Mouse (Mus musculus) limb, embryonic 12.5 days (tissue): ENCODE data around the gene Itpr2. TPM values are rescaled to one million over a fixed set of nuclear protein-coding genes. Genes with fewer than 3 reads are reported as not detected.

Experiments used
- ATAC-seq: fragments of 200-750 bp; cut with Nextera tagmentation; 2 replicates; pipeline ENCODE4 v1.8.0; 2017; ENCODE audit warnings: low read depth, moderate TSS enrichment; ENCODE audit not compliant: insufficient number of reproducible peaks, insufficient read depth, low FRiP score, low TSS enrichment
- H3K27ac ChIP-seq: fragments of 300-500 bp; sonication (generic); 2 replicates; pipeline ENCODE4 v1.5.1; 2016; ENCODE audit warnings: mild to moderate bottlenecking, moderate library complexity
- H3K27me3 ChIP-seq: fragments of 300-500 bp; sonication (generic); 2 replicates; pipeline ENCODE4 v1.6.1; 2016; ENCODE audit warnings: mild to moderate bottlenecking, moderate library complexity
- H3K36me3 ChIP-seq: fragments of 300-500 bp; sonication (generic); 2 replicates; pipeline ENCODE4 v1.6.1; 2016; ENCODE audit warnings: mild to moderate bottlenecking, moderate library complexity
- H3K4me1 ChIP-seq: fragments of 300-500 bp; sonication (generic); replicated peaks from 2 replicates; pipeline ENCODE4 v1.6.1; 2016
- H3K4me2 ChIP-seq: fragments of 300-500 bp; sonication (generic); 2 replicates; pipeline ENCODE4 v1.6.1; 2016; ENCODE audit warnings: mild to moderate bottlenecking, moderate library complexity
- H3K4me3 ChIP-seq: fragments of 300-500 bp; sonication (generic); replicated peaks from 2 replicates; pipeline ENCODE4 v1.5.1; 2016; ENCODE audit warnings: mild to moderate bottlenecking
- H3K9ac ChIP-seq: fragments of 300-500 bp; sonication (generic); replicated peaks from 2 replicates; pipeline ENCODE4 v1.6.1; 2016; ENCODE audit warnings: mild to moderate bottlenecking, moderate library complexity
- H3K9me3 ChIP-seq: fragments of 300-500 bp; sonication (generic); 2 replicates; pipeline ENCODE4 v1.6.1; 2016; ENCODE audit warnings: mild to moderate bottlenecking, moderate library complexity
- WGBS: fragments of 180-500 bp; shearing (Covaris S2); methylation state at CpG from one replicate; pipeline ENCODE4 v1.1.7; 2016; 5-methylcytosine and 5-hydroxymethylcytosine counted together
- polyA plus RNA-seq: library from polyadenylated mRNA; unstranded; fragments of >200 nt; fragmentation: Nextera tagmentation; extraction: Ambion mirVana; gene quantifications from 2 replicates; pipeline ENCODE4 v1.2.1, GENCODE M21; 2016

Gene Itpr2
- polyA plus RNA-seq, 1 experiment from 2014 or later, result 7.0 TPM

- no peak overlapping the region for H3K4me2 ChIP-seq
Observed at GRCm38 (mm10) chr6:146079261-146079660, 422.8 kb downstream of the Itpr2 start.

GRCm38 (mm10) chr6:146078136-146078535 is 423.9 kb downstream of the Itpr2 start:
- H3K9me3 ChIP-seq, result peaks cover 14% of the 10 kb centered on the region; the same call in 1 of the 2 replicates
- no peaks in the 10 kb centered on the region for H3K36me3 ChIP-seq
- no peak overlapping the region for H3K27ac ChIP-seq
- H3K4me3 ChIP-seq, result no peak overlapping the region
- no peaks in the 10 kb centered on the region for H3K27me3 ChIP-seq
- peaks cover 13% of the 10 kb centered on the region; the same call in 1 of the 2 replicates for H3K4me1 ChIP-seq
- H3K4me2 ChIP-seq, result no peak overlapping the region
- 74% methylated on average over 15 of the region's 15 CpGs for WGBS
- no peak overlapping the region; the same call in 1 of the 2 replicates for H3K9ac ChIP-seq
- ATAC-seq, result no peak

More at GRCm38 (mm10) chr6:146079261-146079660, 422.8 kb downstream of the Itpr2 start:
- peaks cover 8% of the 10 kb centered on the region; the same call in 1 of the 2 replicates for H3K9me3 ChIP-seq
- H3K27ac ChIP-seq, result no peak overlapping the region
- H3K36me3 ChIP-seq, result no peaks in the 10 kb centered on the region
- no peak overlapping the region for H3K4me3 ChIP-seq
- no peak for ATAC-seq
- no peaks in the 10 kb centered on the region for H3K27me3 ChIP-seq
- peaks cover 13% of the 10 kb centered on the region; the same call in 1 of the 2 replicates for H3K4me1 ChIP-seq
- H3K9ac ChIP-seq, result no peak overlapping the region
- 56% methylated on average over 5 of the region's 5 CpGs for WGBS

- Histone ChIP-seq H3K9ac (no peak overlapping the region), H3K9me3 (peaks cover 14% of the 10 kb centered on the region; the same call in 1 of the 2 replicates), H3K36me3 (no peaks in the 10 kb centered on the region), H3K4me3 (no peak overlapping the region), H3K4me1 (peaks cover 13% of the 10 kb centered on the region; the same call in 1 of the 2 replicates), H3K27me3 (no peaks in the 10 kb centered on the region), H3K4me2 (no peak overlapping the region), H3K27ac (no peak overlapping the region)
- 77% methylated on average over 11 of the region's 11 CpGs for WGBS
- no peak for ATAC-seq
Observed at GRCm38 (mm10) chr6:146077124-146077889, 424.7 kb downstream of the Itpr2 start.

GRCm38 (mm10) chr6:146072842-146073241 is 429.2 kb downstream of the Itpr2 start:
- Histone ChIP-seq H3K4me2 (no peak overlapping the region), H3K9me3 (peaks cover 14% of the 10 kb centered on the region; the same call in 1 of the 2 replicates), H3K9ac (no peak overlapping the region), H3K4me3 (no peak overlapping the region), H3K27ac (no peak overlapping the region), H3K27me3 (no peaks in the 10 kb centered on the region), H3K36me3 (no peaks in the 10 kb centered on the region), H3K4me1 (no peaks in the 10 kb centered on the region)
- no peak for ATAC-seq
- WGBS, result 83% methylated on average over 1 of the region's 1 CpGs

- Histone ChIP-seq H3K4me2 (no peak overlapping the region), H3K4me1 (no peaks in the 10 kb centered on the region), H3K27me3 (no peaks in the 10 kb centered on the region), H3K9ac (no peak overlapping the region), H3K27ac (no peak overlapping the region), H3K36me3 (no peaks in the 10 kb centered on the region), H3K9me3 (peaks cover 14% of the 10 kb centered on the region; the same call in 1 of the 2 replicates), H3K4me3 (no peak overlapping the region)
- ATAC-seq, result no peak
- 95% methylated on average over 1 of the region's 1 CpGs for WGBS
Observed at GRCm38 (mm10) chr6:146071883-146072282, 430.1 kb downstream of the Itpr2 start.

Other genes with a start within 250 kb of the Itpr2 start
- gene Fgfr1op2, start 75.0 kb upstream of the Itpr2 start, polyA plus RNA-seq, result 89.2 and 95.8 TPM in 2 replicates
- gene Ints13, start 75.6 kb upstream of the Itpr2 start, polyA plus RNA-seq, result 92.9 and 101 TPM in 2 replicates
- gene Med21, start 140.3 kb upstream of the Itpr2 start, polyA plus RNA-seq, result 140 and 145 TPM in 2 replicates
- 34.1 and 34.4 TPM in 2 replicates for gene Tm7sf3, start 140.6 kb upstream of the Itpr2 start, polyA plus RNA-seq
- 21.8 and 22.6 TPM in 2 replicates for gene Stk38l, start 222.8 kb upstream of the Itpr2 start, polyA plus RNA-seq